Mouse (Mus musculus): ENCODE measurements around the gene Nyap1.

Gene Nyap1

DNA sequence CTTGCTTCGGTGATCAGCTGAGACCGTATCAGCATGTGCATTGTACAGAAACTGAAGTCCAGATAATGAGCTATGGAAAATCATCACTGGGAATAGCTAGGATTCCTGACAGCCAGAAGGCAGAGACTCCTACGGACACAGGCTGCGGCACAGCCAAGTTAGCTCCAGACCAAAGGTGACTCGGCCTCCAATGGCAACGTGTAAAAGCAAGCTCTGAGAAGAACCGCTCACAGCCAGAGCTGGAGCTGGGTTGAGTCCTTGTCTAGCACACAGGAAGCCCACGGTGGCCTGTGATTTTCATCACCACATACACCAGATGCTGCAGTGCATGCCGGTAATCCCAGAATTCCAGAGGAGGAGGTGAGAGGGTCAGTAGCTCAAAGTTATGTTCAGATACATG, 50.9 kb downstream of the Nyap1 start:
- DNase-seq: no peak

GRCm38 (mm10) chr5:137689974-137690373, 51.4 kb downstream of the Nyap1 start:
- no peak for DNase-seq

- peak; percentile 32 to 33 for DNase-seq
These were observed 55.1 kb downstream of the Nyap1 start for GRCm38 (mm10) chr5:137686127-137686790.

GRCm38 (mm10) chr5:137685653-137686052, 55.8 kb downstream of the Nyap1 start:
- DNase-seq: no peak

GRCm38 (mm10) chr5:137684294-137685123, 56.9 kb downstream of the Nyap1 start, which contains the start of gene Agfg2:
Agfg2 (minus strand) TSS chr5:137684726.
- peak; percentile 96 to 98 for DNase-seq

GRCm38 (mm10) chr5:137683388-137684293, 57.8 kb downstream of the Nyap1 start:
- DNase-seq: peak in 1 of 2 experiments; percentile 22

DNA sequence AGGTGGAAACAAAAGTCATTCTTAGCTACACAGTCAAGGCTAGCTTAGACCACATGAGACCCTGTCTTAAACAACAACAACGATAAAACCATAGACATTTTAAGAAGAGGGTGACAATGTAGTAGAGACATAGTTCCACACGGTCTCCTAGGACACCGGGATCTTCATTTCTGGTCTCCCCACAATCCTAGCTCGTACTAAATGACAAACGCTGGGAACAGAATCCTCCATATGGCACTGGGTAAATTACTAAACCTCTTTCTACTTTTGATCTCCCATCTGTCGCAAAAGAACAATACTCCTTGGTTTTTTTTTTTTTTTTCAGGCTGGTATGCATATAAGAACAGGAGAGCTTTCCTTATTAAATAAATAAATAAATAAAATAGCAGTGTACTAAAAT, 58.9 kb downstream of the Nyap1 start:
- DNase-seq: no peak
